Mouse (Mus musculus) adrenal gland, postnatal 10 days (tissue): ENCODE results near the gene Fank1. TPM values are rescaled to one million over a fixed set of nuclear protein-coding genes. Genes with fewer than 3 reads are reported as not detected.

Source experiments
- DNase-seq: peaks from one replicate; pipeline ENCODE4 v3.0.0; 2021; ENCODE audit warnings: mixed read lengths
- long read RNA-seq, 2 experiments: library from polyadenylated mRNA; stranded (forward); transcript quantifications; one replicate each; pipeline ENCODE4 v2.0.0; 2021
- total RNA-seq, 2 experiments: library from RNA; stranded (reverse); gene quantifications; 2 replicates each; pipeline ENCODE4 v1.2.3; 2021

Fank1 gene
- under 1 TPM; 0.18 to 0.36 TPM for total RNA-seq
- long read RNA-seq, experiment 1, partial matches to known transcripts, result 0 of 1 reads
- long read RNA-seq, experiment 1, other reads (novel, unspliced or antisense), result 0 of 1 reads
- long read RNA-seq, experiment 2, result 0 reads

DNA sequence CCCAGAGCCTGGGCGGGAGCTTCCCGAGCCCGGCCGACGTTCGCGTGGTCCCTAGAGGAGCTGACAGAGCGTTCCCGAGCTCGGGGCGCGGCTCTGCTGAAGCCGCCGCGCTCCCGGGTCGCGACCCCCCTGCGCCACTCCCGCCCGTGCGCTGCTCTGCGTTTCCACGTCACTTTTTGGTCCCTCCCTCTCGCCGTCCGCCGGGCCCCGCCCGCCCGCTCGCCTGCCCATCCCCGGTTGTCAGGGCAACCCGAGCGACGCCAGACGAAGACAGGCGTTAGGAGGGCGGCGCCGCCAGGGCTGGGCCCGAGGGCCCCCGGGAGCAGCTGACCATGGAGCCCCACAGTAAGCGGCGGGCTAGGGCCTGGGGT is at the start of gene Fank1:
Gene Fank1 (plus strand): TSS at position 236 of the 371 bp plus-strand sequence.
- peak; percentile 94 for DNase-seq

DNA sequence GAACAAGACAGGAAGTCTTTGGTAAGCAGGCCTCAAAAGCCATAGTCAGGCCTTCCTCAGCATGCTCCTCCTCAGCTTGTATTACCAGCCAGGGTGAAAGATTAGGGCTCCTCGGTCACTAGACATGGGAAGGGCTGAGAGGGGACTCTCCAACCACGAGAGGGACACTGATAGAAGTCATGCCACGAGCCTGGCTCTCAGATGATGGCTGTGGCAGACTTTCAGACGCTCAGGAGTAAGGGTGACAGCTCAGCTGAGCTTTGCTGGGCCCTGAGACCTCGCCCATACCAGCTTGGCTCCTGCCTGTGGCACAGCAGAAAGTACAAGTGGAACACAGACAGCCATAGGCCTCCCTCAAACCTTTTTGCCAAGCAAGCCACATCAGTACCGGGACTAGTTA is 49.6 kb upstream of the Fank1 start:
- no peak for DNase-seq

- no peak for DNase-seq
Measured at GRCm38 (mm10) chr7:133729351-133729750, 47.3 kb upstream of the Fank1 start.

DNA sequence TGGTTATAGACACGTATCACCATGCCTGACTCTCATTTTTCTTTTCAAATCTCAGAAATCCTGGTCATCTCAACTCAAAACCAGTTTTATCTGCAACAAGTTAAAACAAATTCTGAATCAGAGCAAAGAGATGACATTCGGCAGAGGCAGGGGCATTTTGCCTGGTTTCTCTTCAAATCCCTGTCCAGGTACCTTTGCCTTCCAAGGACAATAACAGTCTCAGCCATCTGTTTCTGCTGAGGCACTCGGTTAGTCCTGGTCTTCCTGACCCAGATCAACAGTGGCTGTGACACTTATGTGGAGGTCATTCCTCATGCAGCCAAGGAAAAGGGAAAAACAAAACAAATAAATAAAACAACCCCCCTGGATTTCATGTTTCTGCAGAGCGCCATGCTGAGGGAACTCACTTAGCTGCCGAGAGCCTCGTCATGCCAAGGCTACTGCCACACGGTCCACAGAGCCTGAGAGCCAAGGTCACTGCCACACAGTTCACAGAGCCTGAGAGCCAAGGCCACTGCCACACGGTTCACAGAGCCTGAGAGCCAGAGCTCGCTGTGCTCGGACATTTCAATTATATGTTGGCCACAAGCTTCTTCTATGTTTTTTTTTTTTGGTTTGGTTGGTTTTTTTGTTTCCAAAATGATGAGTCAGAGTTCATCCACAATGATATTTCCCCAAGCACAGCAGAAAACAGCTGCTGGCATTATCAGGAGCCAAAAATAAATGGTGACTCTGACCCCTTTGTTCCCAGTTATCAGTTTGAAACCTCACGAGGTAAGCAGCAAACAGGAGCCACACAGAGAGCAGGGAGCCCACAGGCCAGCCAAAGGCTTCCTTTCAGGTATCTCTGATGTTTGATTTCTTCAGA is 46.1 kb upstream of the Fank1 start:
- DNase-seq, result peak; percentile 40

DNA sequence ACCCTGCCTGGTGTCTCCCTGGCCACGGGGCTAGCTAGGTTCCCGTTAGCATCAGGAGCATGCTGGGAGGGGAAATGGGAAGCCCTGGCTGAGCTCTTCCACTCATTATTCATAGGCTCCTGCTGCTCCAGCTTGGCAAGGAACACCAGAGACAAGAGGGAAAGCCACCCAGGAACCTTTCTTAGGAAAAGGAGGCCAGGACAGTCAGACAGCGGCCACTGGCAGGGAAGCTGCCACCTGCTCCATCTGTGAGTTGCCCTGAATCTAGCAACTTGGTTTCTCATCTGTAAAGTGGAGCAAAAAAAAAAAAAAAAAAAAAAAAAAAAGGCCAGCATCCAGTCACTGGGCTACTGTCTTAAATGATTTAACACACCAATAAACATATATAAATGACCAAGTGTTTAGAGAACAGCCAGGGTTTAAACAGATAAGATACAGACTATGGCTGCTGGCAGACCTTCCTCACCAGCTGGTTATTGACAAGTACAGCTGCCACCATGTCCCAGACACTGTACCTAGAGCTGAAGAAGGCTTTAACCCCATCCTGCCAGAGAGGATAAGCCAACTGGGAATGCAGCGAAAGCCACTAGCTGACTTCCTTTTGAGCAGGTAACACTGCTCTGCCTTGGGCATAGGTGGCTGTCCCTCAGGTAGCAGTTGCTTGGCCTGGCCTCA is 44.6 kb upstream of the Fank1 start:
- no peak for DNase-seq

GRCm38 (mm10) chr7:133740558-133740957 is 36.1 kb upstream of the Fank1 start:
- DNase-seq, result no peak

DNA sequence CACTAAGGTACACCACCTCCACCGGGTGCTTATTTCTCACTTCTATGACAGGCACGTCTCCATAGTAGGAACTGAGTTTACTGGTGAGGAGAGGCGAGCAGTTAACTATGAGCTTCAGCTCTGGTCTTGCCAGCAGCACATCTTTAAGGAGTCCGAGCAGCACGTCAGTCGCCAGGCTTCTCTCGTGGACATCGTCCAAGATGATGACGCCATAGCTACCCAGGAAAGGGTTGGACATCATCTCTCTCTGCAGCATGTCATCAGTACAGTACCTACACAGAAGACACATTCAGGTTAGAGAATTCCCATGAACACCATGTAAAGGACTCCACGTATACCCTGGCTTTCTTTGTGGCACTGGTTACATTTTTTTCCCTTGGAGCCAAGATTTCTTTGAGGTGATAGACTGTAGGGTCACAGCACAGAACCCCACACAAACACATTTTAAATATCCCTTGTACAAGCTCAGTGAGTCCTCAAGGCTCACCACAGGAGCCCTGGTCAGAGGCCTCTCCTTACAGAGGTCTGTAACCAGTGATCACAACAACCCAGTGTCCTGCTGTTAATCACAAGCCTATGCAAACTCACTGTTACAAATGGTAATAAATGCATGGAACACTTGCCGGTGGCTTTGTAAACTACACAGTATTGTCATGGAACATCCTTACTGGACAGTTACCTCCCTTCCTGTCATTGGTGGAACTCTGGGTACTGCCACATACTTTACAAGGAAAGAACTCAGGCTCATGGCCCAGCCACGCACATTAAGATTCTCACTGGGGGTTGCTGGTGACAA is 33.9 kb upstream of the Fank1 start:
- no peak for DNase-seq

GRCm38 (mm10) chr7:133743611-133744010 is 33.0 kb upstream of the Fank1 start:
- peak; percentile 34 for DNase-seq

DNA sequence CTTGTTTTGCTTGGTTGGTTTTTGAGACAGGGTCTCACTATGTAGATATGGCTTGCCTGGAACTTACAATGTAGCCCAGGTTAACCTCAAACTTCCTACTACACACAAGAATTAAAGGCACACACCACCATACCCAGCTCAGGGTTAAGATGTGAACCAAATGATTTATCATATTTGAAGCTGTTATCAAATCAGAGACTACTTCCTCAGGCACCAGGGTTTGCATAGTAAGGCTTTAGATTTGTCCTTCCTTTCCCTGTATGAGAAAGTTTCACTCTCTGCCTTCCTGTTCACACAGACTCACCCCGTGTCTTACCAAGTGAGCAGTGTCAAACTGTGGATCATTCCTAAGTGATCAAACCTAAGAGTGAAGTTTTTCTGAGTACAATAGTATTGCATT is 32.5 kb upstream of the Fank1 start:
- no peak for DNase-seq

DNA sequence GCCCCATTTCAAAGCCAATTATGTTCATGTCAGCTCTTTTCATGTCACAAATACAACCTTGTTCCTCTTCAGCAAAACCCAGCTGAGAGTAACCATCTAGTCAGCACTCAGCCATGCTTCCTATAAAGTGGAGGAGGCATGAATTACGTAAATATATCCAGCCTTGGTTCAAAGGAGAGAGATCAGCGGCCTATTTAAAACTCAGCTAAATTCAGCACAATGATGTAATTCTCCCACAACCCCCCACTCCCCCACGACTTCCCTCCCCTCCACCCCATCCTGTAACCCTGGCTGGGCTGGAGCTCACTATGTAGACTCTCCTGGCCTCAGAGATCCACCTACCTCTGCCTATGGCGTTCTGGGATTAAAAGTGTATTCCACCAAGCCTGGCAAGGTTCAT is 32.0 kb upstream of the Fank1 start:
- DNase-seq, result no peak

DNA sequence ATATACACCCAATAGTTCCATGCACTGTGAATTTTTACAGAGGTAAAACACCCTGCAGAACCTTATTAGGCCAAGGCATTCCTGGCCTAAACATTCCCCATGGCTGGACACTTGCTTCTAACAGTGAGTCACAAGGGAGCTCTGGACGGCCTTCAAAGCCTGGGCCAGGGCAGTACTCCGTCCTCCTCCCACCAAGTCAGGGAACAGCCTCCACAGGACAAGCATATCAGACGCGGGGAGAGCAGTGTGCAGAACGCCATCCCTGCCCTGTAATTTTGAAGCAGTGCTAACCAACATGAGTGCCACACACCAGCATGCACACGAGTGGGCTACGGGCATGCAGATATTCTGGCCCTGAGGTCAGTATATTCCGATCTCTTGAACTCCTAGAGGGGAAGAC is 29.3 kb upstream of the Fank1 start:
- peak; percentile 69 for DNase-seq

DNA sequence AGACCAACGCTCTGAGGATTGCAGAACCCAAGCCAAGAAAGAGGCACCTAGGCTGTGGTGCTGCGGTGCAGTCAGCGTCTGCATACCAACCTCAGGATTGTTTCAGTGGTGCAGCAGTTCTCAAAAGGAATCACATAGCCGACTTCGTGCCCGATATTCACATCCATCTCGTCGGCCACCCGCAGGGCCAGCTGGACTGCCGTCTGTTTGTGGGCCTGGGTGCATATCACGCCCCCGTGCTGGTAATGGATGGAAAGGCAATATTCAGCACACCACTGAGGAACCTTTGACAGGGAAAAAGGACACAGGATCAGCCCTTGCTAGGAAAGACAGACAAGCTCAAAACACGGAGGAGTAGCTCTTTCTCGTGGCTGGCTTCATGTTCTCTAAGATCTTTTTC is 27.9 kb upstream of the Fank1 start:
- no peak for DNase-seq

DNA sequence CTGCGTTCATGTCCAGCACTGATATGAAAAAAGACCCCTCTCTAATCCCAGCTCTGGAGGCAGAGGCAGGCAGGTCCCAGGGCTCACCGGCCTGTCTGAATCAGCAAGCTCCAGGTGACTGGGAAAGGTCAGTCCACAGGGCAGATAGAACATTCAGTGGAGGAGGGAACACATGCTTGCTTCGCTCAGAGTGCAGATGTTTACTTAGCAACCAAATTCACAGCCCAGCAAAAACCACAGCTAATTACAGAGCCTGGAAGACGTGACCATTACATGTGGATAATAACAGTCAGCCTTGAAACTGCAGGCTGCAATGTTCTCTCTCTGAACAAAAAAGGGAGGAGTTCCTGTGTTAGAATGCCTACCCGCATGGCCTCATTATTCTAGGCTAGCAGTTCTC is 26.0 kb upstream of the Fank1 start:
- DNase-seq, result no peak

DNA sequence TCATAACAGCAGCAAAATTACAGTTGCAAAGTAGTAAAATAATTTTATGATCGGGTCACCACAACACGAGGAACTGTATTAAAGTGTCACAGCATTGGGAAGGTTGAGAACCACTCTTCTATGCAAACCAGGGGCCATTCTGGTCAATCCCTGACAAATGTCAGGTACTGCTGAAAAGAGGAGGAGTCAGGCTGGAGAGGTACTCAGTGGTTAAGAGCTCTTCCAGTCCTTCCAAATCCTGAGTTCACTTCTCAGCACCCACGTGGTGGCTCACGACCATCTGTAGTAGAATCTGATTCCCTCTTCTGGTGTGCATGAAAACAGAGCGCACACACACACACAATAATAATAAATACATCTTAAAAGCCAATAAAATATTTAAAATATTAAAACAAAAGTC is 25.5 kb upstream of the Fank1 start:
- DNase-seq, result no peak

DNA sequence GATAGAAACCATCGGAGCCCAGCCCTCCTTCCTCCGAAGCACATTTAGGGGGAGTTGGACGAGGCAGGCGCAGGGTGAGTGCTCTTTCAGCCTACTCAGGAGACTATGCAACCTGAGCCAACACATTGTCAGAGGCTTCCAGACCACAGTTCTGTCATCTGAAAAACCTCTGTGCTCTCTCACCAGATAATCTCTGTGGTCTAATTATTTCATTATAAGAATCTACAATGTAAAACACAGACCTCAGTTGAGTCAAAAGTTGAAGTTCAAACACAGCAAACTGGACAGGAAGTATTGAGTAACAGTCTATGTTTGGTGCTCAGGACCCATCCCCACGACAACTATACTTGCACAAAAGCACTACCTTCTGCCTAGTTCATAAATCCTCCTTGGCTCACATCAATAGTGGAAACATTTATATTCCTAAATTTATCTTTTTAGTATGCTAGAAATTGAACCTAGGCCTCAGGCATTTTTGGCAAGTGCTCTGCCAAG is 18.7 kb upstream of the Fank1 start:
- no peak for DNase-seq

GRCm38 (mm10) chr7:133758716-133759115 is 17.9 kb upstream of the Fank1 start:
- DNase-seq, result no peak

GRCm38 (mm10) chr7:133759611-133760353 is 16.9 kb upstream of the Fank1 start:
- no peak for DNase-seq

DNA sequence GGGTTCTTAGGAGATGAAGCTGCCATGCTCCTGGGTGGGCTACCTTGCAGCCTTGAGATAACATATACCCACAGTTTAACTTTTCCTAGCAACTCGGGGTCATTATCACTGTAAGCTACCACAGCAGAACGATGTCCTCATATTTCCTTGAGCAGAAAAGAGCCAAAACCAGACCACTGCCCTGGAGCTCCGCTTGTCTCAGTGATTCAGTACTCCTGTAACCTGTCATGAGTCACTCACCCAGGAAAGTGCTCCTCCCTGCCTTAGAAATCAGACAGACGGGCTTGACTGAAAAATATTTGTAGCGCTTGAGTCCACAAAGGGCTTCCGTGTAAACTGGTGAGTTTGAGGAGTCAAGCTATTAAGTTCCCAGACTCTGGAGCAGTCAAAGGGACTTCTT is 14.0 kb upstream of the Fank1 start:
- DNase-seq, result no peak

DNA sequence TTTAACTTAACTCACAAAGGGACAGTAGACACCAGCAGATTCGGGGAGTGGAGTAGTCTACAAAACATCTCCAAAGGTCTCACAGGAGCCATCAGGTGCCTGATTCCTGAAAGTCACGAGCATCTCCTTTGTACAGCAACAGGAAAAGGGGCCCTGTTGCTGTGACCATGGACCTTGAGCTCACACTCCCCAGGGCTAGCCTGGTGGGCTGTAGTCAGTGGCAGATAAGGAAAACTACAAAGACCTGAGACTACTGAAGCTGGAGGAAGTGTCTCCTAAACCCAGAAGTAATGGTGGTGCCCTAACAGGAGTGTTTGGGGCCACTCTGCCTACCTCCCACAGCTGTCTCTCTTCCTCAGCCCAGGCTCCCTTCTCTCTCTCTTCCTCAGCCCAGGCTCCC is 12.2 kb upstream of the Fank1 start:
- no peak for DNase-seq

GRCm38 (mm10) chr7:133765240-133765848 is 11.3 kb upstream of the Fank1 start:
- DNase-seq, result no peak

GRCm38 (mm10) chr7:133765849-133766243 is 10.8 kb upstream of the Fank1 start:
- DNase-seq, result peak; percentile 81
